Mouse (Mus musculus) CH12.LX (cell line): Measurements from ENCODE around the gene Ubl5. TPM values are rescaled to one million over a fixed set of nuclear protein-coding genes. Genes with fewer than 3 reads are reported as not detected.

Experiments used
- DNase-seq: peaks from one replicate; pipeline ENCODE4 v3.0.0-alpha.2; 2013; ENCODE audit errors: extremely low read depth
- H3K27ac ChIP-seq: 2 replicates; pipeline ENCODE4 v1.5.1; 2012; ENCODE audit warnings: low read depth, mild to moderate bottlenecking, control low read depth, moderate library complexity; ENCODE audit not compliant: insufficient read depth
- H3K27me3 ChIP-seq: replicated peaks from 2 replicates; pipeline ENCODE3; 2012; ENCODE audit warnings: inconsistent platforms
- H3K36me3 ChIP-seq, 2 experiments: replicated peaks in 1 of 2; 2 replicates each; pipeline versions ENCODE3 to v1.6.1; 2012; ENCODE audit warnings: inconsistent platforms in 1 of 2, low read length in 1 of 2, mild to moderate bottlenecking in 1 of 2, mixed read lengths in 1 of 2, moderate library complexity in 1 of 2; ENCODE audit not compliant: control insufficient read depth in 1 of 2, insufficient read depth in 1 of 2
- H3K4me1 ChIP-seq, 2 experiments: 2 replicates each; pipeline ENCODE4 v1.6.1; 2012; ENCODE audit warnings: inconsistent platforms in 1 of 2, moderate library complexity in 1 of 2; ENCODE audit not compliant: insufficient read depth in 2 of 2, control insufficient read depth in 1 of 2
- H3K4me2 ChIP-seq: 2 replicates; pipeline ENCODE4 v1.6.1; 2012; ENCODE audit warnings: low read depth, mild to moderate bottlenecking, control low read depth; ENCODE audit not compliant: poor library complexity, insufficient read depth, severe bottlenecking
- H3K4me3 ChIP-seq, 3 experiments: fragments of 150-350 bp in 1 of 3; sonication (generic) in 1 of 3; replicated peaks in 1 of 3; 2 replicates each; pipeline versions ENCODE3 to v1.5.1; 2011 to 2012; ENCODE audit warnings: low read depth in 2 of 3, low read length in 2 of 3, mild to moderate bottlenecking in 2 of 3, moderate library complexity in 2 of 3, control low read depth in 1 of 3, improper control_type of control experiment in 1 of 3, inconsistent platforms in 1 of 3, mixed read lengths in 1 of 3; ENCODE audit not compliant: poor library complexity in 1 of 3
- H3K79me2 ChIP-seq: replicated peaks from 2 replicates; pipeline ENCODE4 v1.6.1; 2012; ENCODE audit warnings: mild to moderate bottlenecking, moderate library complexity; ENCODE audit not compliant: control insufficient read depth, poor library complexity, insufficient read depth, severe bottlenecking; ENCODE audit errors: extremely low read depth
- H3K9ac ChIP-seq: 2 replicates; pipeline ENCODE4 v1.6.1; 2012; ENCODE audit warnings: low read depth, mild to moderate bottlenecking, control low read depth, moderate library complexity; ENCODE audit not compliant: insufficient read depth
- H3K9me3 ChIP-seq: replicated peaks from 2 replicates; pipeline ENCODE3; 2012; ENCODE audit warnings: low read length, inconsistent platforms, mixed read lengths
- CHD2 ChIP-seq: IDR thresholded peaks from 2 replicates; pipeline ENCODE4 v1.6.1; 2011; ENCODE audit warnings: low read length, improper control_type of control experiment
- ELF1 ChIP-seq: IDR thresholded peaks from 2 replicates; pipeline ENCODE4 v1.6.1; 2014; ENCODE audit warnings: low read depth, mild to moderate bottlenecking, inconsistent platforms, low read length, improper control_type of control experiment
- HCFC1 ChIP-seq: IDR thresholded peaks from 2 replicates; pipeline ENCODE4 v1.6.1; 2012; ENCODE audit warnings: low read depth, mild to moderate bottlenecking, inconsistent platforms, low read length, improper control_type of control experiment
- IRF4 ChIP-seq: IDR thresholded peaks from 2 replicates; pipeline ENCODE4 v1.6.1; 2014; ENCODE audit warnings: low read depth, mild to moderate bottlenecking, inconsistent platforms, low read length, improper control_type of control experiment
- JUN ChIP-seq: IDR thresholded peaks from 2 replicates; pipeline ENCODE4 v1.6.1; 2011; ENCODE audit warnings: low read depth, mild to moderate bottlenecking, low read length, improper control_type of control experiment, moderate library complexity; ENCODE audit not compliant: insufficient read depth
- JUND ChIP-seq: conservative IDR thresholded peaks from 2 replicates; pipeline ENCODE4 v1.6.1; 2011; ENCODE audit warnings: low read depth, low read length, improper control_type of control experiment
- MAX ChIP-seq: IDR thresholded peaks from 2 replicates; pipeline ENCODE4 v1.6.1; 2011; ENCODE audit warnings: low read length, improper control_type of control experiment
- MEF2A ChIP-seq: IDR thresholded peaks from 2 replicates; pipeline ENCODE4 v1.6.1; 2014; ENCODE audit warnings: low read depth, mild to moderate bottlenecking, inconsistent platforms, low read length, improper control_type of control experiment, borderline replicate concordance
- NELFE ChIP-seq: IDR thresholded peaks from 2 replicates; pipeline ENCODE4 v1.6.1; 2011; ENCODE audit warnings: low read depth, low read length, improper control_type of control experiment
- NRF1 ChIP-seq: IDR thresholded peaks from 2 replicates; pipeline ENCODE4 v1.6.1; 2014; ENCODE audit warnings: low read depth, mild to moderate bottlenecking, inconsistent platforms, low read length, improper control_type of control experiment, moderate library complexity
- PAX5 ChIP-seq: IDR thresholded peaks from 2 replicates; pipeline ENCODE4 v1.6.1; 2012; ENCODE audit warnings: low read length, inconsistent platforms, mixed read lengths
- POLR2A ChIP-seq: IDR thresholded peaks from 2 replicates; pipeline ENCODE4 v1.6.1; 2011; ENCODE audit warnings: low read depth, mild to moderate bottlenecking, improper control_type of control experiment, low read length
- POLR2AphosphoS2 ChIP-seq: IDR thresholded peaks from 2 replicates; pipeline ENCODE4 v1.6.1; 2011; ENCODE audit warnings: low read depth, low read length, improper control_type of control experiment
- SMC3 ChIP-seq: IDR thresholded peaks from 2 replicates; pipeline ENCODE4 v1.6.1; 2011; ENCODE audit warnings: low read depth, low read length, improper control_type of control experiment
- TBP ChIP-seq: conservative IDR thresholded peaks from 2 replicates; pipeline ENCODE4 v1.6.1; 2011; ENCODE audit warnings: low read depth, low read length, improper control_type of control experiment
- TCF12 ChIP-seq: IDR thresholded peaks from 2 replicates; pipeline ENCODE4 v1.6.1; 2014; ENCODE audit warnings: low read depth, mild to moderate bottlenecking, inconsistent platforms, low read length, improper control_type of control experiment
- UBTF ChIP-seq: IDR thresholded peaks from 2 replicates; pipeline ENCODE4 v1.6.1; 2012; ENCODE audit warnings: low read depth, mild to moderate bottlenecking, inconsistent platforms, low read length, improper control_type of control experiment, moderate library complexity
- USF1 ChIP-seq: IDR thresholded peaks from 2 replicates; pipeline ENCODE4 v1.6.1; 2014; ENCODE audit warnings: low read depth, mild to moderate bottlenecking, inconsistent platforms, low read length, improper control_type of control experiment
- ZKSCAN1 ChIP-seq: IDR thresholded peaks from 2 replicates; pipeline ENCODE4 v1.6.1; 2012; ENCODE audit warnings: low read depth, inconsistent platforms, low read length, improper control_type of control experiment, borderline replicate concordance
- ZMIZ1 ChIP-seq: IDR thresholded peaks from 2 replicates; pipeline ENCODE4 v1.6.1; 2012; ENCODE audit warnings: low read depth, mild to moderate bottlenecking, inconsistent platforms, low read length, improper control_type of control experiment
- ZNF384 ChIP-seq: IDR thresholded peaks from 2 replicates; pipeline ENCODE4 v1.6.1; 2012; ENCODE audit warnings: low read depth, low read length, improper control_type of control experiment, inconsistent platforms
- dilution Hi-C: fragments of 300-500 bp; cut with MboI; formaldehyde crosslinking; loops from 2 replicates; pipeline ENCODE4 v1.14.3; 2020; ENCODE audit warnings: low sequenced_read_pairs; ENCODE audit not compliant: extremely low pct_unique_long_range_greater_than_20kb, extremely low pct_ligation_motif_present
- in situ Hi-C: fragments of 300-500 bp; cut with MboI; formaldehyde crosslinking; loops from 3 replicates; pipeline ENCODE4 v1.14.3; 2019; ENCODE audit warnings: low sequenced_read_pairs, low pct_ligation_motif_present, low pct_unique_long_range_greater_than_20kb, mixed read lengths
- polyA plus RNA-seq: library from polyadenylated mRNA; unstranded; fragments of >175 nt; gene quantifications from 2 replicates; pipeline ENCODE4 v1.2.1, GENCODE M21; 2012; ENCODE audit warnings: low read depth; ENCODE audit not compliant: insufficient read length
- total RNA-seq, 2 experiments: library from RNA; depleted of rRNA; stranded (reverse); fragments of 300-350 nt in 1 of 2; fragments of >200 nt in 1 of 2; gene quantifications; 2 replicates each; pipeline ENCODE4 v1.2.3; 2012 to 2014

Gene Ubl5
- total and polyA plus RNA-seq, 3 experiments: 155 to 328 (median 291) TPM

GRCm38 (mm10) chr9:20666510-20667034 lies 23.9 kb downstream of the Ubl5 start:
- H3K27me3 ChIP-seq: no peaks in the 10 kb centered on the region
- H3K4me3 ChIP-seq: no peak overlapping the region
- no peak for TF ChIP-seq ELF1
- TF ChIP-seq TBP: no peak
- TF ChIP-seq MEF2A: no peak
- no peak for TF ChIP-seq CHD2
- TF ChIP-seq UBTF: no peak
- TF ChIP-seq HCFC1: no peak
- no peak for TF ChIP-seq NELFE
- TF ChIP-seq PAX5: no peak
- no peak for TF ChIP-seq IRF4
- TF ChIP-seq MAX: no peak
- TF ChIP-seq POLR2A: no peak
- no peak for TF ChIP-seq TCF12
- no peak for TF ChIP-seq ZNF384
- no peak for TF ChIP-seq ZKSCAN1
- TF ChIP-seq JUND: no peak
- in situ Hi-C loops: no loop called here
- no peak overlapping the region for H3K4me2 ChIP-seq
- peaks cover 29 to 49% of the 10 kb centered on the region in 2 experiments for H3K36me3 ChIP-seq
- H3K79me2 ChIP-seq: no peaks in the 10 kb centered on the region
- dilution Hi-C loops: no loop called here
- no peak overlapping the region for H3K9ac ChIP-seq
- H3K27ac ChIP-seq: no peak overlapping the region
- no peaks in the 10 kb centered on the region for H3K9me3 ChIP-seq
- no peak for DNase-seq
- no peaks in the 10 kb centered on the region for H3K4me1 ChIP-seq

- in situ Hi-C loops: no loop called here
- dilution Hi-C loops: no loop called here
- H3K27ac ChIP-seq: no peak overlapping the region
Observed at GRCm38 (mm10) chr9:20668065-20668464, 25.4 kb downstream of the Ubl5 start.

GRCm38 (mm10) chr9:20672047-20672446 lies 29.4 kb downstream of the Ubl5 start:
- no peak for DNase-seq
- H3K79me2 ChIP-seq: no peaks in the 10 kb centered on the region
- H3K36me3 ChIP-seq: no peaks in the 10 kb centered on the region
- H3K4me1 ChIP-seq: no peaks in the 10 kb centered on the region
- H3K4me2 ChIP-seq: no peak overlapping the region
- no peak overlapping the region for H3K27ac ChIP-seq
- H3K27me3 ChIP-seq: peaks cover 4% of the 10 kb centered on the region
- dilution Hi-C loops: no loop called here
- no peak overlapping the region for H3K4me3 ChIP-seq
- no peaks in the 10 kb centered on the region for H3K9me3 ChIP-seq
- in situ Hi-C loops: no loop called here
- TF ChIP-seq SMC3: no peak
- TF ChIP-seq ZMIZ1: no peak
- TF ChIP-seq JUN: no peak
- no peak for TF ChIP-seq TBP
- TF ChIP-seq PAX5: no peak
- no peak for TF ChIP-seq NRF1
- no peak overlapping the region for H3K9ac ChIP-seq

More at GRCm38 (mm10) chr9:20668065-20668464, 25.4 kb downstream of the Ubl5 start:
- Histone ChIP-seq H3K27me3 (no peaks in the 10 kb centered on the region), H3K9ac (no peak overlapping the region), H3K9me3 (no peaks in the 10 kb centered on the region), H3K4me2 (no peak overlapping the region), H3K4me3 (no peak overlapping the region), H3K79me2 (no peaks in the 10 kb centered on the region), H3K4me1 (no peaks in the 10 kb centered on the region), H3K36me3 (peaks cover 14 to 34% of the 10 kb centered on the region in 2 experiments)
- DNase-seq: no peak
- TF ChIP-seq USF1 (no peak), POLR2AphosphoS2 (peak; percentile 26; the same call in 1 of the 2 replicates), UBTF (no peak)
